Comparison of ENCODE assay signal across 8 mouse cellular contexts in genomic region chr1:33742903-33743302, GRCm38 (mm10). TPM values are rescaled to one million over a fixed set of nuclear protein-coding genes. Genes with fewer than 3 reads are reported as not detected.
DNase-seq lines count a peak whose midpoint lies in the region; ATAC-seq and TF ChIP-seq lines count a peak whose summit lies in the region.

No protein-coding gene starts in this region.

- no peak overlapping the region for H3K27ac ChIP-seq in forebrain, embryonic 10.5 days
- H3K27ac ChIP-seq in forebrain, embryonic 15.5 days (replicated peaks) = no peak overlapping the region
- no peak overlapping the region for H3K27ac ChIP-seq in midbrain, embryonic 14.5 days (replicated peaks; ENCODE audit: low read depth, low read length)
- H3K27ac ChIP-seq in midbrain, embryonic 13.5 days = no peak overlapping the region
- H3K27ac ChIP-seq in cortical plate, adult 2 months (ENCODE audit: insufficient read depth, low read length) = no peak overlapping the region
- no peak overlapping the region for H3K27ac ChIP-seq in small intestine, adult 2 months (ENCODE audit: insufficient read depth, low read depth, low read length)

- H3K4me3 ChIP-seq in forebrain, embryonic 10.5 days = no peak overlapping the region
- H3K4me3 ChIP-seq in forebrain, embryonic 15.5 days = no peak overlapping the region
- no peak overlapping the region for H3K4me3 ChIP-seq in midbrain, embryonic 14.5 days (replicated peaks; ENCODE audit: low read depth, low read length)
- no peak overlapping the region for H3K4me3 ChIP-seq in midbrain, embryonic 13.5 days (replicated peaks)
- H3K4me3 ChIP-seq in cortical plate, adult 2 months (ENCODE audit: insufficient read depth, low read length) = no peak overlapping the region
- H3K4me3 ChIP-seq in small intestine, adult 2 months (ENCODE audit: low read depth, low read length) = no peak overlapping the region

- H3K9me3 ChIP-seq in forebrain, embryonic 10.5 days = no peaks in the 10 kb centered on the region
- no peaks in the 10 kb centered on the region for H3K9me3 ChIP-seq in forebrain, embryonic 15.5 days
- H3K9me3 ChIP-seq in midbrain, embryonic 14.5 days (ENCODE audit: control insufficient read depth, low read length) = no peaks in the 10 kb centered on the region
- no peaks in the 10 kb centered on the region for H3K9me3 ChIP-seq in midbrain, embryonic 13.5 days

- no peaks in the 10 kb centered on the region for H3K27me3 ChIP-seq in forebrain, embryonic 10.5 days (ENCODE audit: poor library complexity, severe bottlenecking)
- H3K27me3 ChIP-seq in forebrain, embryonic 15.5 days = no peaks in the 10 kb centered on the region
- H3K27me3 ChIP-seq in midbrain, embryonic 14.5 days (ENCODE audit: control insufficient read depth, insufficient read depth, low read length) = no peaks in the 10 kb centered on the region
- H3K27me3 ChIP-seq in midbrain, embryonic 13.5 days = no peaks in the 10 kb centered on the region
- no peaks in the 10 kb centered on the region for H3K27me3 ChIP-seq in small intestine, adult 2 months (ENCODE audit: control insufficient read depth, insufficient read depth, low read length)

- H3K9ac ChIP-seq in forebrain, embryonic 15.5 days (replicated peaks) = no peak overlapping the region
- no peak overlapping the region for H3K9ac ChIP-seq in midbrain, embryonic 14.5 days (replicated peaks; ENCODE audit: low read length)
- H3K9ac ChIP-seq in midbrain, embryonic 13.5 days (replicated peaks) = no peak overlapping the region

- TF ChIP-seq POLR2A in cortical plate, adult 2 months (IDR thresholded peaks at IDR 0.05; ENCODE audit: extremely low read depth, insufficient read depth, low read length) = no peak
- TF ChIP-seq POLR2A in small intestine, adult 2 months (IDR thresholded peaks at IDR 0.05; ENCODE audit: low read depth, low read length) = no peak

- H3K36me3 ChIP-seq in forebrain, embryonic 10.5 days (replicated peaks) = peaks cover 79% of the 10 kb centered on the region
- H3K36me3 ChIP-seq in forebrain, embryonic 15.5 days = peaks cover 18% of the 10 kb centered on the region
- peaks cover 29% of the 10 kb centered on the region for H3K36me3 ChIP-seq in midbrain, embryonic 14.5 days (ENCODE audit: control insufficient read depth, insufficient read depth, low read length)
- peaks cover 38% of the 10 kb centered on the region for H3K36me3 ChIP-seq in midbrain, embryonic 13.5 days
- no peaks in the 10 kb centered on the region for H3K36me3 ChIP-seq in small intestine, adult 2 months (ENCODE audit: control insufficient read depth, insufficient read depth, low read length)

- 25% methylated on average over 8 of the region's 8 CpGs for WGBS in forebrain, embryonic 10.5 days
- 20% methylated on average over 8 of the region's 8 CpGs for WGBS in forebrain, embryonic 15.5 days
- WGBS in midbrain, embryonic 14.5 days = 17% methylated on average over 8 of the region's 8 CpGs
- 19% methylated on average over 8 of the region's 8 CpGs for WGBS in midbrain, embryonic 13.5 days
- 14% methylated on average over 8 of the region's 8 CpGs for WGBS in small intestine, adult 2 months

- H3K4me2 ChIP-seq in forebrain, embryonic 15.5 days (replicated peaks) = no peak overlapping the region
- H3K4me2 ChIP-seq in midbrain, embryonic 14.5 days (ENCODE audit: low read length) = no peak overlapping the region
- H3K4me2 ChIP-seq in midbrain, embryonic 13.5 days (replicated peaks) = no peak overlapping the region

- intact Hi-C loops in left cerebral cortex, postnatal 25 days (cut with DNase I) = no loop called here

- DNase-seq in forebrain, embryonic 10.5 days (ENCODE audit: extremely low spot score, low spot score) = peak; percentile 45
- peak; percentile 37 for DNase-seq in midbrain, embryonic 14.5 days
- peak; percentile 50 to 81 for DNase-seq in left cerebral cortex, postnatal 25 days (ENCODE audit: low spot score in 2 of 2)
- no peak for DNase-seq in gastrocnemius, postnatal 10 days

- no peaks in the 10 kb centered on the region for H3K4me1 ChIP-seq in forebrain, embryonic 10.5 days
- no peaks in the 10 kb centered on the region for H3K4me1 ChIP-seq in forebrain, embryonic 15.5 days
- H3K4me1 ChIP-seq in midbrain, embryonic 14.5 days (ENCODE audit: control insufficient read depth, insufficient read depth, low read length) = no peaks in the 10 kb centered on the region
- no peaks in the 10 kb centered on the region for H3K4me1 ChIP-seq in midbrain, embryonic 13.5 days (replicated peaks)
- no peaks in the 10 kb centered on the region for H3K4me1 ChIP-seq in cortical plate, adult 2 months (ENCODE audit: control insufficient read depth, insufficient read depth, low read length)
- no peaks in the 10 kb centered on the region for H3K4me1 ChIP-seq in small intestine, adult 2 months (ENCODE audit: control insufficient read depth, insufficient read depth, insufficient read length, low read length)

- ATAC-seq in forebrain, embryonic 15.5 days (replicated peaks) = no peak
- ATAC-seq in midbrain, embryonic 14.5 days (ENCODE audit: low FRiP score, low TSS enrichment) = no peak
- no peak for ATAC-seq in midbrain, embryonic 13.5 days

- peak; percentile 73 for TF ChIP-seq CTCF in cortical plate, adult 2 months (IDR thresholded peaks at IDR 0.05; ENCODE audit: extremely low read depth, insufficient read depth, low read length)
- peak; percentile 68; the same call in 1 of the 2 replicates for TF ChIP-seq CTCF in small intestine, adult 2 months (IDR thresholded peaks at IDR 0.05; ENCODE audit: extremely low read depth, insufficient read length, insufficient replicate concordance, low read depth, low read length)

RNA-seq across cellular contexts. Expression of gene Bag2, which starts 14.7 kb away (rescaled TPM):
- polyA plus RNA-seq in forebrain, embryonic 10.5 days (2016; fragmentation: Nextera tagmentation; extraction: Ambion mirVana) = 51.8 and 52.3 TPM in 2 replicates
- polyA plus RNA-seq in forebrain, embryonic 15.5 days (2015; fragmentation: Nextera tagmentation; extraction: Ambion mirVana) = 23.7 and 25.0 TPM in 2 replicates
- polyA plus RNA-seq in midbrain, embryonic 14.5 days (2014; fragmentation: Nextera tagmentation; extraction: Ambion mirVana) = 19.8 and 22.2 TPM in 2 replicates
- polyA plus RNA-seq in midbrain, embryonic 13.5 days (2015; fragmentation: Nextera tagmentation; extraction: Ambion mirVana) = 17.4 and 18.5 TPM in 2 replicates
- polyA plus RNA-seq in cortical plate, adult 2 months (2012; rRNA removed) = 17.3 and 17.5 TPM in 2 replicates
- total RNA-seq in left cerebral cortex, postnatal 25 days (2021) = 10 to 100 TPM; 12.5 to 14.1 TPM
- 5.6 and 9.6 TPM in 2 replicates for polyA plus RNA-seq in small intestine, adult 2 months (2012; rRNA removed)
- 10 to 100 TPM; 27.2 to 27.6 TPM for total RNA-seq in gastrocnemius, postnatal 10 days (2021)

RNA-seq across cellular contexts. Expression of gene Rab23, which starts 23.2 kb away (rescaled TPM):
- 31.1 and 34.8 TPM in 2 replicates for polyA plus RNA-seq in forebrain, embryonic 10.5 days (2016; fragmentation: Nextera tagmentation; extraction: Ambion mirVana)
- 35.3 and 36.3 TPM in 2 replicates for polyA plus RNA-seq in forebrain, embryonic 15.5 days (2015; fragmentation: Nextera tagmentation; extraction: Ambion mirVana)
- polyA plus RNA-seq in midbrain, embryonic 14.5 days (2014; fragmentation: Nextera tagmentation; extraction: Ambion mirVana) = 24.6 and 29.9 TPM in 2 replicates
- polyA plus RNA-seq in midbrain, embryonic 13.5 days (2015; fragmentation: Nextera tagmentation; extraction: Ambion mirVana) = 27.3 and 29.9 TPM in 2 replicates
- polyA plus RNA-seq in cortical plate, adult 2 months (2012; rRNA removed) = 17.5 and 20.5 TPM in 2 replicates
- total RNA-seq in left cerebral cortex, postnatal 25 days (2021) = 10 to 100 TPM; 27.2 to 31.4 TPM
- polyA plus RNA-seq in small intestine, adult 2 months (2012; rRNA removed) = 3.9 and 4.6 TPM in 2 replicates
- total RNA-seq in gastrocnemius, postnatal 10 days (2021) = 10 to 100 TPM in 1 of 2 experiments, 1 to 10 TPM in 1; 8.1 to 14.4 TPM
